Mouse (Mus musculus) kidney, adult 2 months (tissue): Measurements from ENCODE around the gene Ambra1.

Experiments used
- CTCF ChIP-seq: fragments of 200-500 bp; conservative IDR thresholded peaks from 2 replicates; pipeline ENCODE4 v1.5.1; 2011; ENCODE audit warnings: low read depth, mild to moderate bottlenecking, control low read depth, low read length, moderate library complexity, mixed read lengths; ENCODE audit not compliant: insufficient read depth, insufficient read length
- POLR2A ChIP-seq: fragments of 200-500 bp; IDR thresholded peaks from one replicate; pipeline ENCODE4 v1.6.1; 2011; ENCODE audit warnings: low read depth, low read length, control low read depth

- no peak for TF ChIP-seq CTCF
- TF ChIP-seq POLR2A: no peak
Observed at GRCm38 (mm10) chr2:91960459-91960858, 230.5 kb downstream of the Ambra1 start.
